Mouse (Mus musculus): ENCODE results near the gene Tmem253.
A peak's percentile ranks its signal among the peaks of the same experiment; 100 is the strongest.
"Not testable (repeated sequence)": the region's sequence is repeated elsewhere in the genome, so short reads cannot be mapped to it uniquely, and the experiment has no call there.

Tmem253 gene

DNA sequence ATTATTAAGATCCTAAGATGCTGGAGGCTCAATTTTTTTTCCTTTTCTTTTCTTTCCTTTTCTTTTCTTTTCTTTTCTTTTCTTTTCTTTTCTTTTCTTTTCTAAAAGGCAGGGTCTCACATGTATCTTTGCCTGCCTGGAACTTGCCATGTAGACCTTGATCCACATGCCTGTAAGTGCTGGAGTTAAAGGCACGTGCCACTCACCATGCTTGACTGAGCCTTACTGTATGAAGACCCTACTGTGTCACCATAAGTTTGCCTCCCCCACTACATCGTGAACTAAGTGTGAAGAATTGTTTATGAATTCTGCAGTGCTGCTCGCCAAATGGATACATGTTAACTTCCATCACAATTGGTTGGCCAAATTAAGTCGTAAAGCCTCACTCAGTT is 5.7 kb downstream of the Tmem253 start:
- no peak for DNase-seq (ENCODE audit: low read depth in 1 of 2, low spot score in 2 of 2)

DNA sequence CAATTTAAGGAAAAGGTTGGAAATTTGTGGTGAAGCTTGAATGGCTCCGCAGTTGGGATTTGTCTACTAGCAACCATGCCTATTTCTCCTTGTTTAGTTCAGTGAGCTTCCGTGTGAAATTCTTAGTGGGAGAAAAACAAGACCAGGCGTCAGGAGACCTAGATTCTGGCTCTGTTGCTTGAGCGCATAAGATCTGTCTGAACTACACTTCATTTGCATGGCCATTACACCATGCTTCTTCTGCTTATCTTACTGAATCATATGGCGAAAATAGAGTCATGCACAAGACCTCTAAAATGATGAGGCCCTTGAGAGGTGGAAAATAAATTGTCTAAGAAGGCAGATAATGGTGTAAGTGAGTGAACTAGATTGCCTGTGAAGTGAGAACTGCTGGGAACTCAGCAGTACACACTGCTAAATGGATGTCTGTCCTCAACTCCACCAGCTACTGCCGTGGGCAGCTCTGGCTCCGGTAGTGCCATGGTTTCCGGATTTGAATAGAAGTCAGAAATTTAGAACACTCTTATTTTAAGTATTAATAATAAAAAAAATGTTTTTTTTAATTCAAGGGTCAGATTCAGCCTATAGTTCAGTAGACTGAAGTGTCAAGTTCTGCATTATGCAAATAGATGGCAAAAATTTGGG is 6.2 kb downstream of the Tmem253 start:
- DNase-seq (ENCODE audit: low read depth in 1 of 2, low spot score in 2 of 2): no peak

DNA sequence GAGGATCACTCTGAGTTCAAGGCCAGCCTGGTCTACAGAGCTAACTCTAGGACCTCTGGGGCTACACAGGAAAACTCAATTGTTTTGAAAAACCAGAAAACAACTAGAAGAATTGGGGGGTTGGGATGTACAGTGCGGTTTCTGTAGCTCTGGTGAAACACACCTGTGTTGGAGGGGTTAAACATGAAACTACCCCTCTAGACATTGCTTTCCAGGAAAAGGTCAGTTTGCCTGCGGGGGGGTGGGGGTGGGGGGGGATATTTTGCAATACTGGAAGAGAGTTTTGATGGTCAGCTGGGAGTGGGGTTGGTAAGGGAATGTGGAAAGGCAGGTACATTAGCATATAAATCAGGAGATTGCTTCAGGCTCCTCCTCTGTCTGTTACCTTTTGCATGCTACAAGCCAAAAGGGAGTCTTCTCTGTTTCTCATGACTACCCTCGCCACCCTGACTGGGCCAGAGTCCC is 6.8 kb downstream of the Tmem253 start:
- DNase-seq (ENCODE audit: low read depth in 1 of 2, low spot score in 2 of 2): no peak

DNA sequence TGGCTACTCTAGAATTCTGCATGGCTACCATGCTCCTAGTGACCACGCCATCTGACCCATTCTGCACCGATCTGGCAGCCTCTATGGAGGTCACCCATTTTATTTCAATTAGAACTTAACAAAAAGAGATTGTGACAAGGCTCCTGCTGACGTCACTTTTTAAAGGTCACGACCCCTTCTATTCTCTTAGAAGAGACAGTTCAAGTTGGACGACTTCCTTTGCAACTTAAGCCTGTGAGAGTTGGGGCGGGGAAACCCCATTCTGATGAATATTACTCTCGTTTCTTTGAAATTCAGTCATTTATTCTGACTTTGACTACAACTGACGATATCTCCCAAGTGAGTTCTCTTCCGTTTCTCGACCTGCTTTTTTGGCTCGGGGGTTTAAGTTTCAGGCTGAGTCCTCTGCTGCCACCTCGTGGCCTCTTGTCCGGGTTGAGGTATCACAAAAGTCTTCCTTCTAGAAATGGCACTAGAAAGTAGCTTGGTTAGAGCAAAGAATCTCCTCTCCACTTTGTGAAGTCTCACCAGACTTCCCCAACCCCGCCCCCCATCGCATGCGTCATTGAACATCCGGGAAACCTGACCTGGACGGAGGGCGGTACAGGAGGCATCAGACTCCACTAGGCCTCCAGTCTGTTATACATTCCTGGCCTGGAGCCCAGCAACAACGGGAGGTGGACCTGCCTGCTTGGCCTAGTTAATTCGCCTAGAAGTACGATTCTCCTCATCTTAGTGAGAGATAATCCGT is 7.4 kb downstream of the Tmem253 start:
- peak; percentile 40 to 74 for DNase-seq (ENCODE audit: low read depth in 1 of 2, low spot score in 2 of 2)

DNA sequence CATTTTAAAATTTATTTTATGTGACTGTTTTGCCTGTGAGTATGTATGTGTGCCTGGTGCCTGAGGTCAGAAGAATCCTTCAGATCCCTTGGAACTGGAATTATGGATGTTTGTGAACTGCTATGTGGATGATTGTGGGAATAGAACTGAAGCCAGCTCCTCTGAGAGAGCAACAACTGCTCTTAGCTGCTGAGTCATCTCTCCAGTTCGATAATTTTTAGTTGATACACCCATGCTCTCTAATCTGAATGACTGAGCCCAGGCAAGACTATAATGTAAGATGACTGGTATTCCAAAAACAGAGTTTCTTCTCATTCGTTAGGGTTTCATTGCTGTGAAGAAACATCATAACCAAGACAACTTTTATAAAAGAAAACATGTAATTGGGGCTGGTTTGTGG is 8.7 kb downstream of the Tmem253 start:
- no peak for DNase-seq (ENCODE audit: low read depth in 1 of 2, low spot score in 2 of 2)

DNA sequence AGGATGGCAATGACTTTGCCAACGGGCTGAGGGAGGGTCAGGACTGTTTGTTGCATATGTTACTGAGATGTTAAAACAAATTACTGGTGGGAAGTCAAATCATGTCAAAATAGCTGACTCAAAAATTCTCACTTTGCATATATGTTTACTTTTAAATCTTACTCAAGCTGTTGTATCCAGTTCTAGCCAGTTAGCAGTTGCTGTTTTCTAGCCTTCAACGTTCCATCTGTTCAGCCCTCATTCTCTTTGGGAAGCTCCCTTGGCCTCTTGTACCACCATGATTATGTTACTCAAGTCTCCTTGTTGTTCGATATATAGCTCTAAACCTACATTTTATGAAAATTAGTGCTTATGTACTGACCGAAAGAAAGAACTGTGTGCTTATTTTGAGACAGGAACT is 10.9 kb downstream of the Tmem253 start:
- DNase-seq (ENCODE audit: low read depth in 1 of 2, low spot score in 2 of 2): no peak

DNA sequence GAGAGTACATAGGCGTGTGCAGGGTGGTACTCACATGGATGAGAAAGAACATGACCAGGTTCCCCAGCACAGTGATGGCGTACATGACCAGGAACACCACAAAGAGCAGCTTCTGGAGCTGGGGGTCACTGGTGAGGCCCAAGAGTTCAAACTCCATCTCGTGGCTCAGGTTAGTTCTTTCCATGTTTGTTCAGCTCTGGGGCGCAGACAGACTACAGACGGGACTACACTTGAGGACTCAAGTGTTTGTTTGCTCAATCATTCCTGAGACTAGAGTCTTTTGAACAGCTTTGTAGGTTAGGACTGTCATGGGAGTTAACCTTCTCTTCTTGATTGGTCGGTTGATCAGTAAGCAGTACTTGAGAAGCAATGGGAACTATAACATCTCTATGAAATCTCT is 20.5 kb downstream of the Tmem253 start:
- no peak for DNase-seq (ENCODE audit: low read depth in 1 of 2, low spot score in 2 of 2)

DNA sequence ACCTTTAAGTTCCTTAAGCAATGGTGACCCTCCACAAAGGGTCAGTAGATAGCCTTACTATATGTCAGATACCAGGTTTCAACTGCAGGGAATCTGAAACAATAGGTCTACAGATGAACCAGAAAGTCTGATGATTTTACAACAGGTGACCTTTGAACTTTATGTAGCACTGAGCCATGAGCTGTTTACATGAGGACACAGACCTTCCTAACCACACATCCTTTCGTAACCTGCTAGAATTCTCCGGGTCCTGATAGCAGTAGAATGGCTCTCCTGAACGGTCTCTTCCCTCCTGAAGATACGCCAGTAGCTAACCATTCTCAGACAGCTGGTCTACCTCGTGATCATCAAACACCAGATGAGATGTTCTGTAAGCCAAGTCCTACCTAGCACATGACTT is 23.9 kb downstream of the Tmem253 start:
- DNase-seq (ENCODE audit: low read depth in 1 of 2, low spot score in 2 of 2): no peak

DNA sequence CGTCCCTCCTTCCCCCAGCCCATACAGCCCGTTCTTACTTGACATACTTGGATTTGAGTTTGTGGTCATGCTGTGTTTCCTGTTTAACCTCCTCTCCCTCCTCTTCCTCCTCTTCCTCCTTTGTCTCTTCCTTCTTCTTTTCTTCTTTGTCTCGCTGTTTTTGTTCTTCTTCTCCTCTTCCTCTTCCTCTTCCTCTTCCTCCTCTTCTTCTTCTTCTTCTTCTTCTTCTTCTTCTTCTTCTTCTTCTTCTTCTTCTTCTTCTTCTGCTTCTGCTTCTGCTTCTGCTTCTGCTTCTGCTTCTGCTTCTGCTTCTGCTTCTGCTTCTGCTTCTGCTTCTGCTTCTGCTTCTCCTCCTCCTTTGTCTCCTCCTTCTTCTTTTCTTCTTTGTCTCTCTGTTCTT is 26.9 kb downstream of the Tmem253 start, which contains the start of gene Olfr221:
Gene Olfr221 (minus strand): TSS at position 101 of the 400 bp plus-strand sequence.
- DNase-seq (ENCODE audit: low read depth in 1 of 2, low spot score in 2 of 2): not testable (repeated sequence)

DNA sequence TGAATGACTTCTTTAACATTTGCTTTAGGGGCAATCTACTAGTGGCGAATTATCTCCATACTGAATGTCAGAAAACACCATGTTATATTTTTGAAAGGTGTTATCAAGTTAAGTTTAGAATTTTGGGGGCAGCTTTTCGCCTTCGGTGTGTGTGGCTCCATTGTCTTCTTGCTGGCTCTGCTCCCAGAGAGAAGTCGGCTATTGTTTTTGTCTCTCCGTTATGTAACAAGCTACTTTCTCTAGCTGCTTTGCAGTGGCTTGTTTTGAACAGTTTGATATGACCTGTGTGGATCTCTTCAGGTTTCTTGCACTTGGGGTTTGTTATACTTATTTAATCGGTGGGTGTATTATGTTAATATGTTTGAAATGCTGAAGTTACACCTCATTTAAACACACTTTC is 28.0 kb downstream of the Tmem253 start:
- DNase-seq (ENCODE audit: low read depth in 1 of 2, low spot score in 2 of 2): no peak

DNA sequence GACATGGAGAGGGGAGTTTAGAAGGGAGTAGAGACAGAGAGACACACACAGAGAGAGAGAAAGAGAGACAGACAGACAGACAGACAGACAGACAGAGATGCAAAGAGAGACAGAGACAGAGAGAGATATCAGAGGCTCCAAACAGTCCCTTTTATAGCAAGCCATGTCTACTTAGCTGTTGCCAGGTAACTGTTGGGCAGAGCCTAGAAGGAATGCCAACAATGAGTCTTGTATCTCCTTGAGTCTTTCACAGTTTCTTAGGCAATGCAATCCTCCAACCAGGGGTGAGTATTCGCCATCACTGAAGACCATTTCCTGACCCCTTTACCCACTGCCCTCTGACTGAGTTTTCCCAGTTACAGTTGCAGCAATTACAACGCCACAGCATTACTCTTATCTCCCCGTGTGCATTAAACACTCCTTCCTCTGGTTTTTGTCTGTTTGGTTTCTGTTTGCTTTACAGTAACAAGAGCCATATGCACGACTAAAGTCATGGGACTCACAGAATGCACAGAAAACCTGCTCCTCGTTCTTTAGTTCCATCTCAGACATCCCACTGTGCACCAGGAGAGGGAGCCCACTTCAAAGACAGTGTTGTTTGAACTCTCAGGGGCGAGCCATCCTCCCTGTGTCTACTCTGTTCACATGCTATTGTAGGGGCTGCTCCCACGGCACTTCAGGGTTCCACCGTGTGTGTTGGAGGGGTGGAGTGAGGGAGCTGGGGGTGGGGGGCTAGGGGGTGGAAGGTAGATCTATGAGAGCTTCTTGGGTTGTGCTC is 29.6 kb downstream of the Tmem253 start:
- no peak for DNase-seq (ENCODE audit: low read depth in 1 of 2, low spot score in 2 of 2)

DNA sequence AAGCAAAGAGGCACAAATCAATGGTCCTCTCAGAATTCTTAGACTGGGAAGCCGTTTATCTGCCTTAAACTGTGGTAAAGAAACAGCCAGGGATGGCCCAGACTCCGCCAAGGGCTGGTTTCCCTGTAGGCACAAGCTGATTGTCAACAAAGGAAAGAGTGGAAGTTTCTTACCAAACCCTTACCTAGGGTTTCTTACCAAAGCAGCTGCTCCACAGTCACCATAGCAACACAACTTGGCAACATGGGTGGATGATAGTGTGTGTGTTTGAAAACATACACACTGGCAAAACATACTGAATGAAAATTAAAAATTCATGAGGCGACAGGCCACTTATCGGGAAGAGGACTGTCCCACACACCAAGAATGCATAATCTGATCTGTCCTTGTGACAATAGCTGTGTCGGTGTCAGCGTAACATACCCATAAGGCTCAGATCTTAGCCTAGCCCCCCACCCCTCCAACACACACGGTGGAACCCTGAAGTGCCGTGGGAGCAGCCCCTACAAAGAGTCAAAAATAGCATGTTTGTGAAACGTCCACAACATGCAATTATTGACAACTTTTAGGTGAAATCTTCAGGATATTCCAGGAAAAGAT is 30.6 kb downstream of the Tmem253 start:
- DNase-seq (ENCODE audit: low read depth in 1 of 2, low spot score in 2 of 2): no peak

DNA sequence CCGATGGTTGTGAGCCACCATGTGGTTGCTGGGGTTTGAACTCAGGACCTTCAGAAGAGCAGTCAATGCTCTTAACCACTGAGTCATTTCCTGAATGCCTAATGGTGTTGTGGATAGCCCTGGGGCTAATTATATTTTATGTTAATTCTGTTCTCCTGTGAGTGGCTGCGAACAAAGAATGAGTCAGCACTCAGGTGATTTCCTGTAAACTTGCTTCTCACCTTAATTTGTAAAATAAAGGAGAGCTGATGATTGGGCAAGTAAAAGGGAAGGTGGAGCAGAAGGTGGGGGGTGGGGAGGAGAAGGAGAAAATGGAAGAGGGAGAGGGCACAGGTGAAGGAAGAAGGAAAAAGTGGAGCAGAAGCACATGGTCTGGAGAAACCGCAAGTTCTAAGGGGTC is 37.3 kb downstream of the Tmem253 start:
- DNase-seq (ENCODE audit: low read depth in 1 of 2, low spot score in 2 of 2): not testable (repeated sequence)

DNA sequence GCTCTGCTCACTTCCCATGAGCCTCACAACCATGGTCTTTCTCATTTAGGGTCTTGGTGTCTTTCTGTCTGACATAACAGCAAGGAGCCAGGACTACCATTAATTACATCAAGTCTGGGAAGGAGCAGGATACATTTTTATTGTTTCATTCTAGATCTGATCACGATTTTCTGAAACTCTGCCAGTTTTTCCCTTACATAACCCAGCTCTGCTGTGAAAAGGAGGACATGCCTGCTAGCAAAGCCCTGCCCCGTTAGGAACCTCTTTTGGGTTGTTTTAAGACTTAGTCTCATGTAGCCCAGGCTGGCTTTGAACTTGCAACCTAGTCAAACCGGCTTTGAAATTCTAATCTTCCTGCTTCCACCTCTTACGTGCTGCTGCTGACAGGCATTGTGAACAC is 44.5 kb downstream of the Tmem253 start:
- DNase-seq (ENCODE audit: low read depth in 1 of 2, low spot score in 2 of 2): no peak

DNA sequence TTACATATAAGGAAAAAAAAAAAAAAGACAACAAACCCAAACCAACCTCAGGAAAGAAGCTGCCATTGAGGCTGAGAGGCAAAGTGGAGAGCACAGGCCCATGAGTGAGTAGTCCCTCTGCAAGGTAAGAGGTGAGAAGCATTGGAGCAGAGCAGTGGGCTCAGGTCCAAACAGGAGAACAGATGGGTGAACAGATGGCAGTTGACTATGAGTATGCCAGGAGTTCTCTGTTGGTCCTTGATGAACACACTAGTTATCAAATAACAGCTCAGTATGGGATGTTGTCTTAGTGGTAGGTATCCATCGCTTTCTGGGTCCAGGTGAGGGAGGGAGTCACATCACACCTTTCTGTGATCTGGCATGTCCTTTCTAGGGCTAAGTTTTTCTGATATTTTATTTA is 45.3 kb downstream of the Tmem253 start:
- no peak for DNase-seq (ENCODE audit: low read depth in 1 of 2, low spot score in 2 of 2)

DNA sequence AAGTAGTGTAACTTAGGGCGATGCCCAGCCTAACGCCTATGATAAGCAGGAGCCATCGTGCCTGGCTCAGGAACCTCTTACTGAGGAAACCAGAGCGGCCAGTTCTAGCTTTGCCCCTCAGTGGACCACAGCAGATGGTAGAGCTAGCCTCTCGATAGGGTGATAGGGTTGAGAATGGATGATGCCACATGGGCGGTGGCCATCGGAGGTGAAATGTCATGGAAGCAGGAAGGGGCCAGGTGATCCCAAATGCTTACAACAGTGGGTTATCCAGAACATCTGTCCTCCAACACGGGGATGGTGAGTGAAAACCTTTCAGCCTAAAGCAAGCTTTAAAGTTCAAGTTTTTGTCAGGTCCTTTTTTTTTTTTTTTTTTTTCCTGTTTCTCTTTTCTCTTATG is 46.3 kb downstream of the Tmem253 start:
- no peak for DNase-seq (ENCODE audit: low read depth in 1 of 2, low spot score in 2 of 2)

DNA sequence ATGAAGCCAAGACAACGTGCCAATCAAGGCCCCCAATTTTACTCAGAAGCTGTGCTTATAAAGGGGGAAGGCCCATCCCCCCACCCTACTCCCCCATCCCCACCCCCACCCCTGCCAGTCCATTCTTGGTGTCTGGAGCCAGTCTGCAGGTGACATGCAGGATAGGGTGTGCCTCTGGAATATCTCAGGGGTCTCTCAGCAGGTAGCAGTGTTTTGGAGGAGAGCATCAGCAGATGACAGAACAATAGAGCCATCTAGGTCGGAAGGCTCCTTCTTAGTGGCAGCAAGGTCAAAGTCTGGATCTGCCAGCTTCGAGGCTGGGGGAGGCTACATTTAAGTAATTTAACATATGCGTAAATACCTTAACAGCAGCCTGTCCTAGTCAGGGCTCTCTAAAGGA is 50.7 kb downstream of the Tmem253 start:
- DNase-seq (ENCODE audit: low read depth in 1 of 2, low spot score in 2 of 2): no peak
